Mouse (Mus musculus) erythroblast, embryonic 14.5 days (primary cell): Measurements from ENCODE around the gene Dpy19l3. TPM values are rescaled to one million over a fixed set of nuclear protein-coding genes. Genes with fewer than 3 reads are reported as not detected.

ENCODE experiments used
- H3K27me3 ChIP-seq: 2 replicates; pipeline ENCODE4 v1.6.1; 2012; ENCODE audit warnings: inconsistent platforms; ENCODE audit not compliant: control insufficient read depth
- H3K36me3 ChIP-seq: 2 replicates; pipeline ENCODE4 v1.6.1; 2012; ENCODE audit warnings: mild to moderate bottlenecking, inconsistent platforms; ENCODE audit not compliant: control insufficient read depth
- H3K4me1 ChIP-seq: 2 replicates; pipeline ENCODE4 v1.6.1; 2012; ENCODE audit warnings: inconsistent platforms; ENCODE audit not compliant: control insufficient read depth
- H3K4me3 ChIP-seq: replicated peaks from 2 replicates; pipeline ENCODE3; 2012; ENCODE audit warnings: moderate library complexity, mild to moderate bottlenecking, inconsistent platforms
- H3K9me3 ChIP-seq: 2 replicates; pipeline ENCODE4 v1.6.1; 2012; ENCODE audit warnings: low read length, inconsistent platforms, mixed read lengths; ENCODE audit not compliant: control insufficient read depth
- GATA1 ChIP-seq: IDR thresholded peaks from 2 replicates; pipeline ENCODE4 v1.6.1; 2012; ENCODE audit warnings: low read length, inconsistent platforms, mixed read lengths
- TAL1 ChIP-seq: IDR thresholded peaks from 3 replicates; pipeline ENCODE4 v1.6.1; 2012; ENCODE audit warnings: low read length, inconsistent platforms, mixed read lengths
- polyA plus RNA-seq: library from polyadenylated mRNA; stranded (reverse); fragments of >175 nt; gene quantifications from 2 replicates; pipeline ENCODE4 v1.2.3, GENCODE M21; 2012

Gene Dpy19l3
- polyA plus RNA-seq, 1 experiment, result 0.11 TPM

- no peak overlapping the region for H3K4me3 ChIP-seq
- H3K36me3 ChIP-seq, result no peaks in the 10 kb centered on the region
- TF ChIP-seq TAL1 (no peak), GATA1 (no peak)
These were observed 2.5 kb upstream of the Dpy19l3 start for GRCm38 (mm10) chr7:35756510-35757440.

GRCm38 (mm10) chr7:35754886-35755168, 573 bp upstream of the Dpy19l3 start:
- H3K4me1 ChIP-seq, result peaks cover 17% of the 10 kb centered on the region
- H3K9me3 ChIP-seq, result no peaks in the 10 kb centered on the region
- peak overlapping the region; percentile 75 for H3K4me3 ChIP-seq
- no peaks in the 10 kb centered on the region for H3K36me3 ChIP-seq
- TF ChIP-seq TAL1 (no peak), GATA1 (no peak)
- peaks cover 9% of the 10 kb centered on the region for H3K27me3 ChIP-seq

More at GRCm38 (mm10) chr7:35756510-35757440, 2.5 kb upstream of the Dpy19l3 start:
- H3K9me3 ChIP-seq, result no peaks in the 10 kb centered on the region
- peaks cover 9% of the 10 kb centered on the region for H3K27me3 ChIP-seq
- H3K4me1 ChIP-seq, result peaks cover 17% of the 10 kb centered on the region

GRCm38 (mm10) chr7:35753319-35754032, 778 bp downstream of the Dpy19l3 start:
- Histone ChIP-seq H3K4me3 (peak overlapping the region; percentile 75), H3K36me3 (peaks cover 3% of the 10 kb centered on the region; the same call in 1 of the 2 replicates), H3K9me3 (no peaks in the 10 kb centered on the region), H3K27me3 (peaks cover 9% of the 10 kb centered on the region), H3K4me1 (peaks cover 17% of the 10 kb centered on the region)
- TF ChIP-seq TAL1, result no peak
- no peak for TF ChIP-seq GATA1

- peaks cover 9% of the 10 kb centered on the region for H3K27me3 ChIP-seq
- peaks cover 17% of the 10 kb centered on the region for H3K4me1 ChIP-seq
- H3K4me3 ChIP-seq, result no peak overlapping the region
- H3K36me3 ChIP-seq, result peaks cover 7% of the 10 kb centered on the region; the same call in 1 of the 2 replicates
- TF ChIP-seq GATA1 (no peak), TAL1 (no peak)
- no peaks in the 10 kb centered on the region for H3K9me3 ChIP-seq
These were observed 3.4 kb downstream of the Dpy19l3 start for GRCm38 (mm10) chr7:35750873-35751272.

DNA sequence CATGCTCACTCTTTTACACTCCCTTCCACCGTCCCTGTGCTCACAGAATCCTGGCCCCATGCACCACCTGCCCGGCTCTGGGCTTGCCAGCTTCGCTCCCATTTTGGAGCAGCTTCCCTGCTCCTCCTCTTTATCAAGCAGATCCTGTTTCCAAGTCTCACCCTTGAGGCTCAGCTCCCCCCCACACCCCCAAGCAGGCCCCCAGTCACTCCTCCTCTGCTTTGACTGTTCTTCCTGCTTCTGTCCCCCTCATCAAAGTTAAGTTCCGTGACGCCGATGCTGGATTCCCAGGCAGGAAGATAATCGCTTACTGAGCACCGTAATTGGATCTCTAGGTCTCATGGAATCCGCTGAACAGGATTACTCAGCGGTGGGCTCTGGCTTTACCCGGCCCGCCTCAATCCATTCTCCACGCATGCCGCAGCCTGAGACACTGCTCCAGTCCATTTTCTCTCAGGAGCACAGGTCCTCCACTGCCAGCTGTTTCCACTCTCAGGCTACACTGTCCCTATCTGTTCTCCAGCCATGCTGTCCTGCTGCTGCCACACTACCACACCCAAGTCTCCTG, 6.8 kb downstream of the Dpy19l3 start:
- TF ChIP-seq TAL1 (no peak), GATA1 (no peak)
- Histone ChIP-seq H3K9me3 (no peaks in the 10 kb centered on the region), H3K27me3 (no peaks in the 10 kb centered on the region), H3K4me3 (no peak overlapping the region), H3K36me3 (peaks cover 7% of the 10 kb centered on the region; the same call in 1 of the 2 replicates), H3K4me1 (no peaks in the 10 kb centered on the region)

DNA sequence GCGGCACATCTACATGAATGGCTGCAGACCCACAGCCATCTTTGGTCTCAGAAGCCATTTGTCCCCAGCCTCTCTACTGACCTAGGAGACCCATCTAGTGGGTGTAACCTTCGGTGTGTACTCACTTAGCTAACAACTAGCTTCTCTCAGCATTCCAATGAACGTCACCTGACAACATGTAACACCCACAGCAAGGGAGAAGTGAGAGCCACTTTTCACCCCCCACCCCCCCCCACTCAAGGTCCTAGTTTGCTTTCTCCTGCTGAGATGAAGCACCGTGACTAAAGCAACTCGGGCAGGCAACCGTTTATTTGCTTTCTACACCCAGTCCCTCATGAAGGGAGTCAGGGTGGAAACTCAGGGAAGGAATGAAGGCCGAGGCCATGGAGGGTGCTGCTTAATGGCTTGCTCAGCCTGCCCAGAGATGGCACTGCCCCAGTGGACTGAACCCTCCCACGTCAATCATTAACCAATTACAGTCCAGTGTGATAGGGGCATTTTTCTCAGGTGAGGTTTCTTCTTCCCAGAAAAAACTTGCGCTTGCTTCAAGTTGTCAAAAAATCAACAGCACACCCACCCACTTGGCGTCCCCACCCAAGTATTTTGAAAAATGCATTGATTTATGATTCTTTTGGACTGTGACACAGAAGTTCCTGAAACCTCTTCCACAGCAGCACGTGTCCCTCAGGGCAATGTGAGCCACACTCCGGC, 7.4 kb downstream of the Dpy19l3 start:
- Histone ChIP-seq H3K36me3 (peaks cover 7% of the 10 kb centered on the region; the same call in 1 of the 2 replicates), H3K9me3 (no peaks in the 10 kb centered on the region)
- TF ChIP-seq GATA1, result no peak
- no peak for TF ChIP-seq TAL1

GRCm38 (mm10) chr7:35745281-35745702, 9.0 kb downstream of the Dpy19l3 start:
- peaks cover 7% of the 10 kb centered on the region; the same call in 1 of the 2 replicates for H3K36me3 ChIP-seq
- no peak overlapping the region for H3K4me3 ChIP-seq
- no peaks in the 10 kb centered on the region for H3K4me1 ChIP-seq
- no peaks in the 10 kb centered on the region for H3K9me3 ChIP-seq
- TF ChIP-seq GATA1 (no peak), TAL1 (no peak)
- no peaks in the 10 kb centered on the region for H3K27me3 ChIP-seq

More for the DNA sequence above, 7.4 kb downstream of the Dpy19l3 start:
- H3K27me3 ChIP-seq, result no peaks in the 10 kb centered on the region
- no peak overlapping the region for H3K4me3 ChIP-seq
- no peaks in the 10 kb centered on the region for H3K4me1 ChIP-seq

GRCm38 (mm10) chr7:35744771-35745170, 9.5 kb downstream of the Dpy19l3 start:
- Histone ChIP-seq H3K36me3 (peaks cover 7% of the 10 kb centered on the region; the same call in 1 of the 2 replicates), H3K4me3 (no peak overlapping the region), H3K4me1 (no peaks in the 10 kb centered on the region), H3K9me3 (no peaks in the 10 kb centered on the region), H3K27me3 (no peaks in the 10 kb centered on the region)
- no peak for TF ChIP-seq TAL1
- TF ChIP-seq GATA1, result no peak
